Mouse (Mus musculus) left cerebral cortex, adult 11 months (tissue): Measurements from ENCODE around the gene Vdac2.

Experiments
- DNase-seq: peaks from one replicate; pipeline ENCODE4 v3.0.0; 2022; ENCODE audit warnings: low spot score

Vdac2 gene

DNA sequence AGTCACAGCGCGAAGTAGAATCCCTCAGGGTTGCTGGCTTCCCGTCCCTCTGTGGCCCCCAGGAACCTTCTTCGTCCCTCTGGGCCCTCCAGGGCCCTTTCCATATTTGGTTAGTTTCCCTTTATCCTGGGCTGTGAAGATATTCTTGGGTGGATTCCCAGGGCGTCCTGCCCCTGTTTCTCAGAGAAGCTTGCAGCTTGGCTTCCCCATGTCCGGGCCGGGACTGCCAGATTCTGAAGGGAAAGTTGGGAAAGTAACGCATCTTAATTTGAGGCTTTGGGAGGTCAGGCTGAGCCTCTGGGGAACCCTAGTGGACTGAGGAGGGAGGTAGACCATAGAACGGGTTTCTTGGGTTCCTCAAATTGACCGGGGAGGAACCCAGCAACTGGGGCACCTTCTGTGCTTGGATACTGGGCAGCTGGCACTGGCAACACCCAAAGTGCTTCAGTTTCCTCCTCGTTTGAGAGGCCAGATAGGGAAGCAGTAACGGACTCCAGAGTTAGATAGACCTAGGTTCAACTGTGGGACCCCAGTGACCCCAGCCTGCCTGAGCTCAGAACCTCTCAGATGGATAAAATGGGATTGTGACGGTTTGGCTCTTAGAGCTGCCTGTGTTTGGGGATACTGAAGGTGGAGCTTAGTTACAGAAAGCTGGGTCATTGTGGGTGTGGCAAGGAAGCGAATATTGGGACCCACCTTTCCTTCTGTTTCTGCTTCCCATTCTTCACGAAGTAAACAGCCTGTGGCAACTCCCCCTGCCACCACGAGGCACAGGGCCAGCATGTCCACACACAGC is 27.2 kb downstream of the Vdac2 start:
- no peak for DNase-seq

- DNase-seq = no peak
Measured at GRCm38 (mm10) chr14:21853456-21854109, 28.5 kb downstream of the Vdac2 start.

DNA sequence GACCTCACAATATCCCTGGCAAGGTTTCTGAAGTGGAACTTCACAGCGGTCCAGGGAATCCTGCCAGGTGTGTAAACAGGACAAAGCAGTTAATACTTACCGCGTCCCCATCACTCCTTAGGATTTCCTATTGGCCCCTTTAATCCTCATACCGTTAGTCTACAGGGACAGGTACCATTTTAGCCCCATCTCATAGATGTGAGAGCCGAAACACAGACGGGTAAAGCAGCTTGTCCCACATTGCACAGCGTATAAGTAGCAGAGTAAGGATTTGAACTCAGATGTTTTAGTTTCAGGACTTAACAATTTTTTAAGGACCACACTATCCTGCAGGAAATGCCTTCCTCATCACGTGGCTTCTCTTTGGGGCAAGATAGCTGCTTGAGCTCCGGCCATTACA is 29.2 kb downstream of the Vdac2 start:
- no peak for DNase-seq

GRCm38 (mm10) chr14:21855961-21856360 is 30.9 kb downstream of the Vdac2 start:
- no peak for DNase-seq

GRCm38 (mm10) chr14:21856886-21857285 is 31.8 kb downstream of the Vdac2 start:
- no peak for DNase-seq

- no peak for DNase-seq
Measured at GRCm38 (mm10) chr14:21866291-21866690, 41.3 kb downstream of the Vdac2 start.

DNA sequence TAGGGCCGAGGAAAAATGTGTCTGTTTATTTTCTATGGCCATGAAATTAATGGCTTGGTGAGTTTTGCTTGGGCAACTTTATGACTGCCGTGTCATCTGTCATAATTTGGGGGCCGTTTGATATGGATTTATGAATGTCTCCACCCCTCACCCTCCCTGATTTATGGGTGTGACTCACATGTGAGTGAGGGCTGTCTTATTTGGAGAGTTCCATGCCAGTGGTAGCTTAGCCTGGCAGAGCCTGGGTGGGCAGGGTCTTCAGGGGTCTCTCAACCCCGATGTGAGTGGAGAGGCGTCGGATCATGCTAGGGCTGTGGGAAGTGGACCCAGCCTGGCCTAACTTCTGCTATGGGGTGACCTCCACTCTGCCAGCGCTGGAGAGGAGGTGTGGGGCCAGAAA is 41.8 kb downstream of the Vdac2 start:
- no peak for DNase-seq

- DNase-seq = no peak
Measured at GRCm38 (mm10) chr14:21890430-21890829, 65.4 kb downstream of the Vdac2 start.

- DNase-seq = no peak
Measured at GRCm38 (mm10) chr14:21891581-21892340, 66.7 kb downstream of the Vdac2 start.

DNA sequence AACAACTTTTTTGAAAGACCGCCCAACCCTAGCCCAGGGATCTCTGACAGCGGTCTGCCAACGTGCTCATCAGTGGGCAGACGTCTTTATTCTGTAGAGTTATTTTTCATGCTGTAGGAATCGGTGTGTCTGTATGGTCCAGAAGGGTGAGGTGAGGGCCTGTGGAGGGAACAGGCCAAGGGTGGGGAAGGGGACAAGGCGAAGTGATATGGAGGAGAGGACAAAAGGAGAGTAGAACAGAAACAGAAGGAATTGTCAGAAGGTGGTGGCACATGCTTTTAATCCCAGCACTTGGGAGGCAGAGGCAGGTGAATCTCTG is 67.3 kb downstream of the Vdac2 start:
- no peak for DNase-seq
